Mouse (Mus musculus) liver, embryonic 14.5 days (tissue): ENCODE data around the gene B3galt5. TPM values are rescaled to one million over a fixed set of nuclear protein-coding genes. Genes with fewer than 3 reads are reported as not detected.

Experiments
- ATAC-seq: fragments of 200-750 bp; cut with Nextera tagmentation; 2 replicates; pipeline ENCODE4 v1.8.0; 2017; ENCODE audit warnings: moderate number of reproducible peaks, mild to moderate bottlenecking, moderate library complexity; ENCODE audit not compliant: insufficient read depth
- DNase-seq, 3 experiments: peaks; one replicate each; pipeline ENCODE4 v3.0.0-alpha.2; 2012 to 2013; ENCODE audit warnings: low read depth in 3 of 3, low spot score in 3 of 3
- H3K27ac ChIP-seq: fragments of 300-500 bp; sonication (generic); 2 replicates; pipeline ENCODE4 v1.5.1; 2014; ENCODE audit warnings: moderate library complexity, mild to moderate bottlenecking, control low read depth, inconsistent platforms
- H3K27me3 ChIP-seq: fragments of 300-500 bp; sonication (generic); 2 replicates; pipeline ENCODE4 v1.6.1; 2014; ENCODE audit warnings: mild to moderate bottlenecking, low read length, moderate library complexity; ENCODE audit not compliant: control insufficient read depth, insufficient read depth
- H3K36me3 ChIP-seq: fragments of 300-500 bp; sonication (generic); replicated peaks from 2 replicates; pipeline ENCODE4 v1.6.1; 2014; ENCODE audit warnings: low read depth; ENCODE audit not compliant: control insufficient read depth, insufficient read depth
- H3K4me1 ChIP-seq, 2 experiments: fragments of 200-500 bp in 1 of 2; fragments of 300-500 bp in 1 of 2; sonication (generic) in 1 of 2; replicated peaks; 2 replicates each; pipeline ENCODE4 v1.6.1; 2012 to 2014; ENCODE audit warnings: antibody characterized with exemption in 1 of 2, inconsistent platforms in 1 of 2, low read length in 1 of 2; ENCODE audit not compliant: control insufficient read depth in 2 of 2, insufficient read depth in 2 of 2
- H3K4me2 ChIP-seq: fragments of 300-500 bp; sonication (generic); 2 replicates; pipeline ENCODE4 v1.6.1; 2014; ENCODE audit warnings: low read depth, mild to moderate bottlenecking, control low read depth, moderate library complexity
- H3K4me3 ChIP-seq, 2 experiments: fragments of 200-500 bp in 1 of 2; fragments of 300-500 bp in 1 of 2; sonication (generic) in 1 of 2; 2 replicates each; pipeline ENCODE4 v1.5.1; 2012 to 2014; ENCODE audit warnings: low read depth in 2 of 2, low read length in 2 of 2, mild to moderate bottlenecking in 2 of 2, control low read depth in 1 of 2, inconsistent platforms in 1 of 2, moderate library complexity in 1 of 2; ENCODE audit not compliant: insufficient read depth in 1 of 2
- H3K9ac ChIP-seq: fragments of 300-500 bp; sonication (generic); replicated peaks from 2 replicates; pipeline ENCODE4 v1.6.1; 2014; ENCODE audit warnings: mild to moderate bottlenecking, control low read depth, moderate library complexity
- H3K9me3 ChIP-seq: fragments of 300-500 bp; sonication (generic); 2 replicates; pipeline ENCODE4 v1.6.1; 2016; ENCODE audit warnings: low read length, mixed read lengths; ENCODE audit not compliant: control insufficient read depth
- CTCF ChIP-seq: IDR thresholded peaks from 2 replicates; pipeline ENCODE4 v1.5.1; 2016; ENCODE audit warnings: antibody characterized with exemption, low read depth, control low read depth
- EP300 ChIP-seq: IDR thresholded peaks from 2 replicates; pipeline ENCODE4 v1.6.1; 2016; ENCODE audit warnings: antibody characterized with exemption, low read depth
- WGBS: fragments of 180-500 bp; shearing (Covaris S2); extraction: QIAGEN DNeasy Blood & Tissue Kit; methylation state at CpG from one replicate; pipeline ENCODE4 v1.1.7; 2014; ENCODE audit not compliant: insufficient replicate concordance; 5-methylcytosine and 5-hydroxymethylcytosine counted together
- polyA plus RNA-seq, 2 experiments: library from polyadenylated mRNA; depleted of rRNA in 1 of 2; stranded (reverse) in 1 of 2; unstranded in 1 of 2; fragments of >200 nt; fragmentation: Nextera tagmentation in 1 of 2; extraction: Ambion mirVana in 1 of 2; gene quantifications; 2 replicates each; pipeline versions ENCODE4 v1.2.1 to v1.2.3; 2012 to 2014

Gene B3galt5
- polyA plus RNA-seq, 2 experiments = 0.03 TPM; not detected in 1

- ATAC-seq = no peak
- no peak for DNase-seq
- WGBS = 70% methylated on average over 5 of the region's 5 CpGs
- no peak overlapping the region for H3K27ac ChIP-seq
- H3K27me3 ChIP-seq = no peaks in the 10 kb centered on the region
- no peak overlapping the region for H3K9ac ChIP-seq
- TF ChIP-seq CTCF (no peak), EP300 (no peak)
- no peak overlapping the region for H3K4me3 ChIP-seq
- no peak overlapping the region for H3K4me2 ChIP-seq
- H3K9me3 ChIP-seq = no peaks in the 10 kb centered on the region
- no peaks in the 10 kb centered on the region for H3K4me1 ChIP-seq
- no peaks in the 10 kb centered on the region for H3K36me3 ChIP-seq
Observed at GRCm38 (mm10) chr16:96221491-96221890, 14.1 kb upstream of the B3galt5 start.

GRCm38 (mm10) chr16:96221959-96222358 is 13.6 kb upstream of the B3galt5 start:
- Histone ChIP-seq H3K27me3 (no peaks in the 10 kb centered on the region), H3K9me3 (no peaks in the 10 kb centered on the region), H3K4me2 (no peak overlapping the region), H3K36me3 (no peaks in the 10 kb centered on the region), H3K27ac (no peak overlapping the region), H3K4me3 (no peak overlapping the region), H3K9ac (no peak overlapping the region), H3K4me1 (no peaks in the 10 kb centered on the region)
- no peak for TF ChIP-seq EP300
- TF ChIP-seq CTCF = no peak
- WGBS = 49% methylated on average over 3 of the region's 3 CpGs
- DNase-seq (no peak), ATAC-seq (no peak)

- Histone ChIP-seq H3K4me3 (no peak overlapping the region), H3K4me2 (no peak overlapping the region), H3K27me3 (no peaks in the 10 kb centered on the region), H3K9me3 (no peaks in the 10 kb centered on the region), H3K9ac (no peak overlapping the region), H3K36me3 (no peaks in the 10 kb centered on the region), H3K4me1 (no peaks in the 10 kb centered on the region), H3K27ac (no peak overlapping the region)
- WGBS = 45% methylated on average over 1 of the region's 1 CpGs
- TF ChIP-seq EP300 (no peak), CTCF (no peak)
- DNase-seq (no peak), ATAC-seq (no peak)
Observed at GRCm38 (mm10) chr16:96222452-96222851, 13.1 kb upstream of the B3galt5 start.

GRCm38 (mm10) chr16:96228438-96228837 is 7.2 kb upstream of the B3galt5 start:
- DNase-seq = no peak
- H3K4me2 ChIP-seq = no peak overlapping the region

GRCm38 (mm10) chr16:96229044-96229555 is 6.5 kb upstream of the B3galt5 start:
- no peak overlapping the region for H3K9ac ChIP-seq
- H3K4me2 ChIP-seq = no peak overlapping the region
- H3K36me3 ChIP-seq = no peaks in the 10 kb centered on the region
- WGBS = 51% methylated on average over 8 of the region's 8 CpGs
- no peaks in the 10 kb centered on the region for H3K9me3 ChIP-seq
- ATAC-seq = no peak
- H3K27me3 ChIP-seq = no peaks in the 10 kb centered on the region
- no peak for DNase-seq
- H3K27ac ChIP-seq = no peak overlapping the region
- no peak overlapping the region for H3K4me3 ChIP-seq
- H3K4me1 ChIP-seq = no peaks in the 10 kb centered on the region
- TF ChIP-seq EP300 = no peak
- TF ChIP-seq CTCF = no peak

More at GRCm38 (mm10) chr16:96228438-96228837, 7.2 kb upstream of the B3galt5 start:
- H3K4me3 ChIP-seq = no peak overlapping the region
- no peaks in the 10 kb centered on the region for H3K4me1 ChIP-seq
- 56% methylated on average over 13 of the region's 13 CpGs for WGBS
- no peak for TF ChIP-seq CTCF
- TF ChIP-seq EP300 = no peak
- H3K9ac ChIP-seq = no peak overlapping the region
- H3K9me3 ChIP-seq = no peaks in the 10 kb centered on the region
- no peaks in the 10 kb centered on the region for H3K27me3 ChIP-seq
- H3K36me3 ChIP-seq = no peaks in the 10 kb centered on the region
- H3K27ac ChIP-seq = no peak overlapping the region
- no peak for ATAC-seq
